Mouse (Mus musculus) C2C12 (cell line): ENCODE data around the gene Syce2.

Experiments
- CTCF ChIP-seq: IDR thresholded peaks from one replicate; pipeline ENCODE4 v1.5.1; 2011; ENCODE audit not compliant: control insufficient read depth, insufficient read depth, insufficient read length
- MYOG ChIP-seq: IDR thresholded peaks from one replicate; pipeline ENCODE4 v1.6.1; 2011; ENCODE audit not compliant: control insufficient read depth, insufficient read length; ENCODE audit errors: extremely low read depth

DNA sequence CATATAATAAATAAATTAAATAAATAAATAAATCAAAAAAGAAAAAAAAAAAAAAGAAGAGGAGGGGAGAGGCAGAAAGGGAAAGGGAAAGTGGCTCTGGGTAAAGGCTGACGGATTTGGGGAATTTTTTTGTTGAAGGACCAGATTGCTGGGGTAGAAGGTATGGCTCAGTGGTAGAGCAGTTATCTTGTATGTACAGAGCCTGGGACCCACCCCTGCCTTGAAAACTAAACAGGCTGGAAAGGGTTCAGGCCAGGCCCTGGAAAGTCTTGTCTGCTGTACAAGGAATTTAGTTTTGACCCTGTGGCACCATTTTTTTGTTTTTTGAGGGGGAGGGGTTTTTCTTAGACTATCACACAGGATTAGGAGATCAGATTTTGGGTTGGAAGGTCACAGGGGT lies 7.0 kb downstream of the Syce2 start:
- no peak for TF ChIP-seq CTCF
- no peak for TF ChIP-seq MYOG
